Mouse (Mus musculus) brain, embryonic 14.5 days (tissue): ENCODE measurements around the gene Rab22a. TPM values are rescaled to one million over a fixed set of nuclear protein-coding genes. Genes with fewer than 3 reads are reported as not detected.
"Not testable (repeated sequence)": the region's sequence is repeated elsewhere in the genome, so short reads cannot be mapped to it uniquely, and the experiment has no call there.

Source experiments
- DNase-seq: peaks from one replicate; pipeline ENCODE4 v3.0.0-alpha.2; 2011; ENCODE audit warnings: low read depth
- CTCF ChIP-seq: fragments of 200-500 bp; IDR thresholded peaks from 2 replicates; pipeline ENCODE4 v1.5.1; 2012; ENCODE audit warnings: inconsistent platforms, mild to moderate bottlenecking, moderate library complexity, borderline replicate concordance; ENCODE audit not compliant: insufficient read depth, insufficient read length; ENCODE audit errors: extremely low read depth
- POLR2A ChIP-seq: fragments of 200-500 bp; IDR thresholded peaks from 2 replicates; pipeline ENCODE4 v1.6.1; 2012; ENCODE audit warnings: mild to moderate bottlenecking, inconsistent platforms, borderline replicate concordance; ENCODE audit not compliant: poor library complexity, insufficient read depth, insufficient read length, severe bottlenecking; ENCODE audit errors: extremely low read depth
- polyA plus RNA-seq: library from polyadenylated mRNA; depleted of rRNA; stranded (reverse); fragments of >200 nt; gene quantifications from 2 replicates; pipeline ENCODE4 v1.2.3, GENCODE M21; 2012; rRNA removed

Gene Rab22a
- polyA plus RNA-seq: 13.8 and 17.0 TPM in 2 replicates

- DNase-seq: peak; percentile 100
- TF ChIP-seq POLR2A (peak; percentile 91), CTCF (no peak)
Measured at GRCm38 (mm10) chr2:173659057-173659925, at the start of gene Rab22a. Gene Rab22a (plus strand): TSS chr2:173659760.

GRCm38 (mm10) chr2:173615378-173616081 is 44.0 kb upstream of the Rab22a start:
- TF ChIP-seq CTCF (no peak), POLR2A (no peak)

GRCm38 (mm10) chr2:173616156-173616555 is 43.4 kb upstream of the Rab22a start:
- no peak for TF ChIP-seq POLR2A
- no peak for TF ChIP-seq CTCF

More at GRCm38 (mm10) chr2:173615378-173616081, 44.0 kb upstream of the Rab22a start:
- peak; percentile 71 for DNase-seq

GRCm38 (mm10) chr2:173619132-173619531 is 40.4 kb upstream of the Rab22a start:
- no peak for TF ChIP-seq POLR2A
- no peak for TF ChIP-seq CTCF
- DNase-seq: no peak

More at GRCm38 (mm10) chr2:173616156-173616555, 43.4 kb upstream of the Rab22a start:
- DNase-seq: peak; percentile 30

GRCm38 (mm10) chr2:173620645-173621044 is 38.9 kb upstream of the Rab22a start:
- no peak for DNase-seq
- TF ChIP-seq CTCF (no peak; the same call in 1 of the 2 replicates), POLR2A (no peak)

GRCm38 (mm10) chr2:173622173-173622601 is 37.4 kb upstream of the Rab22a start:
- TF ChIP-seq CTCF (no peak), POLR2A (no peak)
- peak; percentile 33 for DNase-seq

GRCm38 (mm10) chr2:173624667-173625066 is 34.9 kb upstream of the Rab22a start:
- no peak for DNase-seq
- TF ChIP-seq CTCF (no peak), POLR2A (no peak)

GRCm38 (mm10) chr2:173625786-173626185 is 33.8 kb upstream of the Rab22a start:
- DNase-seq: no peak
- no peak for TF ChIP-seq POLR2A
- TF ChIP-seq CTCF: no peak

- DNase-seq: not testable (repeated sequence)
Measured at GRCm38 (mm10) chr2:173634106-173634505, 25.5 kb upstream of the Rab22a start.

- DNase-seq: no peak
- no peak for TF ChIP-seq CTCF
- no peak for TF ChIP-seq POLR2A
Measured at GRCm38 (mm10) chr2:173641370-173641769, 18.2 kb upstream of the Rab22a start.

- TF ChIP-seq POLR2A (no peak), CTCF (no peak)
- peak; percentile 83 for DNase-seq
Measured at GRCm38 (mm10) chr2:173642262-173642999, 17.1 kb upstream of the Rab22a start.
